Mouse (Mus musculus): Measurements from ENCODE around the gene Rnase1. TPM values are rescaled to one million over a fixed set of nuclear protein-coding genes. Genes with fewer than 3 reads are reported as not detected.

The Rnase1 gene
- polyA plus RNA-seq, 1 experiment: 0.56 TPM

- no peak for TF ChIP-seq CTCF (IDR thresholded peaks at IDR 0.05; ENCODE audit: control insufficient read depth, insufficient read depth, insufficient replicate concordance, low read depth, low read length)
- no peak for TF ChIP-seq POLR2A (IDR thresholded peaks at IDR 0.05; ENCODE audit: control insufficient read depth, low read depth, low read length)
- H3K27ac ChIP-seq (ENCODE audit: control insufficient read depth, insufficient read depth, low read depth, low read length): no peak overlapping the region
- H3K4me3 ChIP-seq (ENCODE audit: control insufficient read depth, low read depth, low read length): no peak overlapping the region
- no peaks in the 10 kb centered on the region for H3K36me3 ChIP-seq (ENCODE audit: control insufficient read depth, insufficient read depth, low read length)
- no peaks in the 10 kb centered on the region for H3K4me1 ChIP-seq (ENCODE audit: control insufficient read depth, insufficient read depth, low read length)
- H3K27me3 ChIP-seq (ENCODE audit: control insufficient read depth, insufficient read depth, low read length): no peaks in the 10 kb centered on the region
Measured at GRCm38 (mm10) chr14:51157072-51157471, 10.5 kb upstream of the Rnase1 start.

GRCm38 (mm10) chr14:51156736-51157068 is 10.1 kb upstream of the Rnase1 start:
- Histone ChIP-seq H3K36me3 (ENCODE audit: control insufficient read depth, insufficient read depth, low read length) (no peaks in the 10 kb centered on the region), H3K27ac (ENCODE audit: control insufficient read depth, insufficient read depth, low read depth, low read length) (no peak overlapping the region), H3K4me1 (ENCODE audit: control insufficient read depth, insufficient read depth, low read length) (no peaks in the 10 kb centered on the region), H3K4me3 (ENCODE audit: control insufficient read depth, low read depth, low read length) (no peak overlapping the region), H3K27me3 (ENCODE audit: control insufficient read depth, insufficient read depth, low read length) (no peaks in the 10 kb centered on the region)
- TF ChIP-seq CTCF (IDR thresholded peaks at IDR 0.05; ENCODE audit: control insufficient read depth, insufficient read depth, insufficient replicate concordance, low read depth, low read length): no peak
- TF ChIP-seq POLR2A (IDR thresholded peaks at IDR 0.05; ENCODE audit: control insufficient read depth, low read depth, low read length): no peak

DNA sequence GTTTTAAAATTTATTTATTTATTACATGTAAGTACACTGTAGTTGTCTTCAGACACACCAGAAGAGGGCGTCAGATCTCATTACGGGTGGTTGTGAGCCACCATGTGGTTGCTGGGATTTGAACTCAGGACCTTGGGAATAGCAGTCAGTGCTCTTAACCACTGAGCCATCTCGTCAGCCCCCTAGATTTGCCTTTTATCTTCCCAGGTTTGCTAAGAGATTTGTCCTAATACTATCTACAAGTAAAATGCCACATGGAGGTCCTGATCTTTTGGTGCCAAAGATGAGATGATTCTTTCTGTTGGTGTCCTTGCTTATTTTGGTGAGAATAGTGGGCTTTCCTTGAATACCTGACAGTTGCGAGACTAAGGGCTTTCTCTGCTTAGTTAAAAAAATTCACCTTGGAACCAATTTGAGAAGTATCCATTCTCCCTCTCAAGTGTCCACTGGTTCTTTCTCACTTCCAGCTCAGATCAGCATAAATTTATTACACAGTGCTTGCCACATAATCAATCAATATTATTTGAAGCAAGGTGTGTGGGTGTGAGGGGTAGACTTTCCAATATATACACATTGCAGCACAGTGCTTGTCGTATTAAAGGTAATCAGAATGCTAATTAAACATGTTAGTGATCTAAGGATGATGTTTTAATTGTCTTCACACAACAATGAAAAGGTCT is 9.6 kb upstream of the Rnase1 start:
- H3K27me3 ChIP-seq (ENCODE audit: control insufficient read depth, insufficient read depth, low read length): no peaks in the 10 kb centered on the region
- H3K4me1 ChIP-seq (ENCODE audit: control insufficient read depth, insufficient read depth, low read length): no peaks in the 10 kb centered on the region
- TF ChIP-seq POLR2A (IDR thresholded peaks at IDR 0.05; ENCODE audit: control insufficient read depth, low read depth, low read length): no peak
- no peak for TF ChIP-seq CTCF (IDR thresholded peaks at IDR 0.05; ENCODE audit: control insufficient read depth, insufficient read depth, insufficient replicate concordance, low read depth, low read length)

GRCm38 (mm10) chr14:51152249-51152870 is 5.8 kb upstream of the Rnase1 start:
- TF ChIP-seq POLR2A (IDR thresholded peaks at IDR 0.05; ENCODE audit: control insufficient read depth, low read depth, low read length) (no peak), CTCF (IDR thresholded peaks at IDR 0.05; ENCODE audit: control insufficient read depth, insufficient read depth, insufficient replicate concordance, low read depth, low read length) (no peak)
- no peak overlapping the region for H3K4me3 ChIP-seq (ENCODE audit: control insufficient read depth, low read depth, low read length)
- no peaks in the 10 kb centered on the region for H3K36me3 ChIP-seq (ENCODE audit: control insufficient read depth, insufficient read depth, low read length)
- no peaks in the 10 kb centered on the region for H3K4me1 ChIP-seq (ENCODE audit: control insufficient read depth, insufficient read depth, low read length)
- H3K27me3 ChIP-seq (ENCODE audit: control insufficient read depth, insufficient read depth, low read length): no peaks in the 10 kb centered on the region
- H3K27ac ChIP-seq (ENCODE audit: control insufficient read depth, insufficient read depth, low read depth, low read length): no peak overlapping the region

More for the DNA sequence above, 9.6 kb upstream of the Rnase1 start:
- H3K4me3 ChIP-seq (ENCODE audit: control insufficient read depth, low read depth, low read length): no peak overlapping the region
- H3K36me3 ChIP-seq (ENCODE audit: control insufficient read depth, insufficient read depth, low read length): no peaks in the 10 kb centered on the region
- no peak overlapping the region for H3K27ac ChIP-seq (ENCODE audit: control insufficient read depth, insufficient read depth, low read depth, low read length)

DNA sequence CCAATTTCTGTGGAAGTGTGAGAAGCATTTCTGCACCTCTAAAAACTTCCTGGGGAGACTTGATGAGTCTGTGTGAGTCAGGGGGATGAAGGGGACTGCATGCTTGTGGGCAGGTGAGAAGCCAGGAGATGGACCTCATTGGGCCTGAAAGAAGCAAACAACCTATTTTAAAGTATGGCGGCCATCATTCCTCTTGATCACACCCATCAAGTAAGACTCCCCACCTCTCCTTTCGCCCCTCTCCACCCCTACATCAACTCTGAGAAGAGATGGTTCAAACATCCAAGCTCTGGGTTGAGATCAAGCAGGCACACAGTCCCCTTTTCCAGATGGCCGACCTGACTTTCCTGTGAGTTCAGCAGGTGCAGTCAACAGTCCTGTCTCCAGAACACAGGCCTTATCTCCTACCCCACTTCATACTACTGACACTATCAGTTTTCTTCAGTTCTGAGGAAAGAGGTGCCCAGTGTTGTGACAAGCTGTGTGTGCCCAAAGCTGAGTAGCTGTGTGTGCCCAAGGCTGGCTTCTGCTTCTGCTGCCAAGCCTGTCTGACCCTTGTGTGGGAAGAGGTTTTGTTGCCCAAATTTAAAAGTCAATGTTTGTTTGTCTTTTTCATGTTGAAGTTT is 3.7 kb upstream of the Rnase1 start:
- Histone ChIP-seq H3K4me1 (ENCODE audit: control insufficient read depth, insufficient read depth, low read length) (no peaks in the 10 kb centered on the region), H3K36me3 (ENCODE audit: control insufficient read depth, insufficient read depth, low read length) (no peaks in the 10 kb centered on the region), H3K4me3 (ENCODE audit: control insufficient read depth, low read depth, low read length) (no peak overlapping the region), H3K27ac (ENCODE audit: control insufficient read depth, insufficient read depth, low read depth, low read length) (no peak overlapping the region), H3K27me3 (ENCODE audit: control insufficient read depth, insufficient read depth, low read length) (no peaks in the 10 kb centered on the region)
- TF ChIP-seq CTCF (IDR thresholded peaks at IDR 0.05; ENCODE audit: control insufficient read depth, insufficient read depth, insufficient replicate concordance, low read depth, low read length): no peak

DNA sequence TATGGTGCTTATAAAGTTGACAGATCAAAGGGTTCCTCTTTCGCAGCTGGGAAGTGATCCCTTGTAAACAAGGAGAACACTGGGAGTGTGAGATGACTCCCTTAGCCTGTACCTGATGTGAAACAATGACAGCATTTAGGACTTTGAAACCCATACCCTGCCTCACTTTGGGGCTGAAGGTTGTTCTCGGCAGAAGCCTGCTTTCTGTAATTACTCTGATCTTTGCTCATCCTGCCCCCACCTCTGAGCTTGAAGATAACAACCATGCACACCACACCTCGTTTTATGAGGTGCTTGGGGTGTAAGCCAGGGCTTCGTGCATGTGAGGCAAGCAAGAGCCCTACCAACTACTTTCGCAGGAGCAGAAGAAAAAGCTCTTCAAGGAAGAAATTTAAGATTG is 2.6 kb upstream of the Rnase1 start:
- Histone ChIP-seq H3K4me1 (ENCODE audit: control insufficient read depth, insufficient read depth, low read length) (no peaks in the 10 kb centered on the region), H3K27me3 (ENCODE audit: control insufficient read depth, insufficient read depth, low read length) (no peaks in the 10 kb centered on the region), H3K36me3 (ENCODE audit: control insufficient read depth, insufficient read depth, low read length) (no peaks in the 10 kb centered on the region), H3K27ac (ENCODE audit: control insufficient read depth, insufficient read depth, low read depth, low read length) (no peak overlapping the region), H3K4me3 (ENCODE audit: control insufficient read depth, low read depth, low read length) (no peak overlapping the region)
- TF ChIP-seq CTCF (IDR thresholded peaks at IDR 0.05; ENCODE audit: control insufficient read depth, insufficient read depth, insufficient replicate concordance, low read depth, low read length) (no peak), POLR2A (IDR thresholded peaks at IDR 0.05; ENCODE audit: control insufficient read depth, low read depth, low read length) (no peak)

- H3K27me3 ChIP-seq (ENCODE audit: control insufficient read depth, insufficient read depth, low read length): no peaks in the 10 kb centered on the region
- H3K27ac ChIP-seq (ENCODE audit: control insufficient read depth, insufficient read depth, low read depth, low read length): no peak overlapping the region
- no peak for TF ChIP-seq POLR2A (IDR thresholded peaks at IDR 0.05; ENCODE audit: control insufficient read depth, low read depth, low read length)
- TF ChIP-seq CTCF (IDR thresholded peaks at IDR 0.05; ENCODE audit: control insufficient read depth, insufficient read depth, insufficient replicate concordance, low read depth, low read length): no peak
- no peaks in the 10 kb centered on the region for H3K4me1 ChIP-seq (ENCODE audit: control insufficient read depth, insufficient read depth, low read length)
- no peaks in the 10 kb centered on the region for H3K36me3 ChIP-seq (ENCODE audit: control insufficient read depth, insufficient read depth, low read length)
- no peak overlapping the region for H3K4me3 ChIP-seq (ENCODE audit: control insufficient read depth, low read depth, low read length)
Measured at GRCm38 (mm10) chr14:51148006-51148405, 1.4 kb upstream of the Rnase1 start.

Data from testis, adult 2 months (tissue).